Mouse (Mus musculus) liver, embryonic 14.5 days (tissue): ENCODE data around the gene Gipc2.

Experiments
- CTCF ChIP-seq: IDR thresholded peaks from 2 replicates; pipeline ENCODE4 v1.5.1; 2016; ENCODE audit warnings: antibody characterized with exemption, low read depth, control low read depth
- EP300 ChIP-seq: IDR thresholded peaks from 2 replicates; pipeline ENCODE4 v1.6.1; 2016; ENCODE audit warnings: antibody characterized with exemption, low read depth

DNA sequence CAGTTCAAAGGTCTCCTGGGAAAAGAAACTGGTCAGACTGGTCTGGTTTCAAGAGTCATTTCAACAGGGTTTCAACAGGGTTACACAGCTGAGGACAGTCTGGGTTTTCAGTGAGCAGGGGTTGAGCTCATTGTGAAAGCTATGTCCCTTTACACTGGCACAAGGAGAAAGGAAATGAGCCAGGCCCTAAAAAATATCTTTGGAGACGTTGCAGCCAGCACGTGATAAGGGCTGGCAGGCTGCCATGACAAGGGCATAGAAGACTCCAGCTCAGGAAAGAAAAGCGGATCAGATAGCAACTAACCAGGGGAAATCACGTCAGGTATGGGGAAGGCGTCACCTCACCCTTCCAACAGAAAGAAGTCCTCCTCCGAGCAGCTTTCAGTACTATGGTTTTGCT lies 43.9 kb downstream of the Gipc2 start:
- no peak for TF ChIP-seq CTCF
- TF ChIP-seq EP300 = no peak
